13 mouse cellular contexts compared by ENCODE assay signal in the genomic region with DNA sequence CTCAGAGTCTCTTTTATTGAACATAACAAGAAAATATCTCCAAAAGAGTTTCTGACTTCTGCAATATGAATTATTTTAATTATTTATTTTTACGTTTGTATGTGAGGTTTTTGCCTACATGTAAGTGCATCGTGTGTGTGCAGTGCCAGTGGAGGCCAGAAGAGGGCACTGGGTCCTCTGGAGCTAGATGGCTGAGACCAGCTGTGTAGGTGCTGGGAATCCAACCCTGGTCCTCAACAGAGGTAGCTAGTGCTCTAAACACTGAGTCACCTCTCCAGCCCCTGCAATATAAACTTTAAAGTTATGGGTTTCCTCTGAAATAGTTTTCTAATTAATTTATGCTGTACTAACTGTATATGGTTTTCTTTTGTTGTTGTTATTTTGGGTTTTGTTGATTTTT.
"Had no signal": no experiment of that assay in that cellular context is flagged by ENCODE, and none has a peak within 500 bp of the region (broad histone marks: within the 10 kb centered on the region; RNA-seq: fewer than 3 reads in every experiment).

No protein-coding gene starts in this region.

- ATAC-seq: intestine, postnatal 0 days; midbrain, embryonic 13.5 days had no signal

- H3K27ac ChIP-seq: limb, embryonic 13.5 days; liver, embryonic 13.5 days; midbrain, embryonic 13.5 days had no signal

- H3K9ac ChIP-seq: limb, embryonic 13.5 days; liver, embryonic 13.5 days; midbrain, embryonic 13.5 days had no signal

- DNase-seq: kidney, adult 8-10 months; kidney, postnatal 25 days; left cerebral cortex, postnatal 4 days; liver, embryonic 13.5 days; lung, adult 18-20 months; lung, postnatal 14 days; right cerebral cortex, adult 18-20 months; right cerebral cortex, postnatal 25 days; thymus, adult 2 months; thymus, postnatal 25 days had no signal

- H3K27me3 ChIP-seq: limb, embryonic 13.5 days; liver, embryonic 13.5 days; midbrain, embryonic 13.5 days had no signal

- H3K4me3 ChIP-seq: limb, embryonic 13.5 days; liver, embryonic 13.5 days; midbrain, embryonic 13.5 days had no signal

- H3K4me2 ChIP-seq: limb, embryonic 13.5 days; liver, embryonic 13.5 days; midbrain, embryonic 13.5 days had no signal

- H3K4me1 ChIP-seq: limb, embryonic 13.5 days; liver, embryonic 13.5 days; midbrain, embryonic 13.5 days had no signal

- H3K36me3 ChIP-seq: limb, embryonic 13.5 days; liver, embryonic 13.5 days; midbrain, embryonic 13.5 days had no signal

- H3K9me3 ChIP-seq: liver, embryonic 13.5 days; midbrain, embryonic 13.5 days had no signal
